Mouse (Mus musculus) megakaryocyte-erythroid progenitor cell, adult 5-6 weeks (primary cell): ENCODE data around the gene Cd209b. TPM values are rescaled to one million over a fixed set of nuclear protein-coding genes. Genes with fewer than 3 reads are reported as not detected.

ENCODE experiments used
- ATAC-seq: replicated peaks from 2 replicates; pipeline ENCODE4 v1.8.0; 2016; ENCODE audit warnings: mild to moderate bottlenecking, inconsistent platforms; ENCODE audit not compliant: severe bottlenecking, poor library complexity, low FRiP score, low TSS enrichment
- total RNA-seq, 2 experiments: library from RNA; stranded (forward) in 1 of 2; stranded (reverse) in 1 of 2; fragments of 200-1000, 215-1000 nt in 1 of 2; fragments of >200 nt in 1 of 2; fragmentation: Nextera tagmentation in 1 of 2; gene quantifications; 2 replicates each; pipeline ENCODE4 v1.2.3; 2014 to 2017

Cd209b gene
- total RNA-seq (2014; fragmentation: Nextera tagmentation) (not detected in 2 replicates), total RNA-seq (2017) (not detected in 2 replicates)

- ATAC-seq: no peak
These were observed at the start of gene Cd209b for GRCm38 (mm10) chr8:3926744-3927143. TSS of gene Cd209b (minus strand) at chr8:3926844.

DNA sequence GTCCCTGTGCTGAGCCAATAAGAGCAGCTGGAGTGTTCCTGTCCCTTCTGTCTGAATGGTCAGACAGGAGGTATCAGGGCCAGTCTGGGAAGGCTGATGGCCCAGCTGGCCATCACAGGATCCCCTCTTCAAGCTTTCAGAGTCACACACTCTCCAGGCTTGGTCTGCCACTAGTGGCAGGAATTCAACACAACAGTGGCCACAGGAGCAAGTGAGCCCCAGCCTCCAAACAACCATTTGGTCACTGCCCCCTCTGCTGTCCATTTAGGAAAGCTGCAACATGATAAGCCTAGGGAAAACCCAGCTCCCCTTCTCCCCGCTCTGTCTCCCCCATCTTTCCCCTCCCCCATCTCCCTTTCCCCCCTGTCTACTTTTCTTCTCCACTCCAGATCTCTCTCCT lies 29.4 kb upstream of the Cd209b start:
- ATAC-seq: peak; percentile 74; the same call in 1 of the 2 replicates

DNA sequence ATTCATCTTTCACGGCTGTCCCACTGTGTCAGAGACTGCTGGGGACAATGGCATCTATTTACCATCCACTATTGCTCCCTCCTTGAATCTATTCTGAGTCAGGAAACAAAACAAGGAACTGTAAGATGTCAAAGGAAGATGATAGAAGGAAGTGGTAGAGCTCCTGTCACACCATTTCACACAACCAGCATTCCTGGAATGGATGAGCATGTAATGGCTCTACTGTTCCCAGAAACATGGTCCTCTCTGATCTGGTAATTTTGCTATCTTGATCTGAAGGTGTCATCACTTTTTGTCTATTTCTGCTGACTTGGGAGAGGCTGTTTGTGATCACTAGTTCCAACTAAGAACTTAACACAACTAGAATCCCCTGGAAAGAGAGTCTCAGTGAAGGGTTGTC lies 28.0 kb upstream of the Cd209b start, which contains the start of gene Cd209c:
Gene Cd209c, minus strand, starts transcription at position 101 of the 400 bp plus-strand sequence.
- ATAC-seq: no peak

DNA sequence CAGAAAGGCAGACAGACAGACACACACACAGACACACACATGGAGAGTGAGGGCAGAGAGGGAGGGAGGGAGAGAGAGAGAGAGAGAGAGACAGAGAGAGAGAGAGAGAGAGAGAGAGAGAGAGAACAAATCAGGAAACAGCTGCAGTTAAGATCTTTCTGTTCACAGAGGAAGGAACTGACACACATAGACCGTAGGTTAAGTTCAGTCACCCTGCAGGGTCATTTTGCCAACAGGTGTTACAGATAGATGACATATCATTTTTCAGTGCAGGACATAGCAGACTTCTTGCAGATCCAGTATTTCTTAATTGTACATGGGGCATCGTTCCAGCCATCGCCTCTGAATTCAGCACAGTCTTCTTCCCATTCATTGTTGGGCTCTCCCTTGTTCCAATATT lies 13.4 kb upstream of the Cd209b start:
- no peak for ATAC-seq

DNA sequence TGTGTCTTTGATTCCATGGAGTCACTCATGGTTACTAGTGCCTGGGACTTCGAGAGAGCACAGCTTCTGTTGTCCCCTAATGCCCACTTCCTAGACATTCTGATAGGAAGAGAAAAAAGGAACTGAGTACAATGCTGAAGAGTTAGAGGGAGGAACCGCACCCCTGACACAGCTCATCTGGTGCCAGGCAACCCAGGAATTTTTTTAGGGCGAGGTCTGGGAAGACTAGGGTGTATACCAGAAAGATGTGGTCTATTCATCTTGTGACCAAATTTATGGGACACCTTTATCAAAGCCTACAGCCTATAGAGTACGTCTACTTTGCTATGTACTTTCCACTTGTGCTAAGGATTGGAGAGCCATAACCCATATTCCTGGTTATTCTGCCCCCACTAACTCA lies 48.2 kb downstream of the Cd209b start, which contains the start of gene Cd209d:
Gene Cd209d, minus strand, starts transcription at position 101 of the 400 bp plus-strand sequence.
- no peak for ATAC-seq

DNA sequence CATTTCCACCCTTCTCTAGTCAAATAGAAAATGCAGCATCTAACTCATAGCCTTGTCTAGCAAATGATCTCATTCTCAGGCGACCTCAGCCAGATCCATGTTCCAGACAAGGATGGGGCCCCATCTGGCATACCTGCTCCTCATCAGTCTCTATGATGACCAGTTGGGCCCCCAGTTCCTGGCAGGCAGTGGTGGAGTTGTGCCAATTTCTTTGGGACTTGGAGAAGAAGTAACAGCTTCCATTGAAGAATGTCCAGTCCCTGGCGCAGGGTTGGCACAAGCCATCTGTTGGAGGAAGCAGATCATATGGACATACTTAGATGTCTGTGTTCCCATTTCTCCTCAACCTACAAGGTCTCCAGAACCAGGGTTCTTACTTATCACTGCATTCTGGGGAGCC lies 50.5 kb downstream of the Cd209b start:
- ATAC-seq: no peak

Other genes starting within 250 kb of the Cd209b start
- gene Fcer2a, start 232.7 kb downstream of the Cd209b start, total RNA-seq (2014; fragmentation: Nextera tagmentation): not detected in 2 replicates
- 0.38 TPM in 1 of 2 replicates, not detected in the other for gene Fcer2a, start 232.7 kb downstream of the Cd209b start, total RNA-seq (2017)
- gene Clec4g, start 206.2 kb downstream of the Cd209b start, total RNA-seq (2014; fragmentation: Nextera tagmentation): not detected in 2 replicates
- gene Clec4g, start 206.2 kb downstream of the Cd209b start, total RNA-seq (2017): not detected in 2 replicates
- gene Cd209a, start 177.9 kb downstream of the Cd209b start, total RNA-seq (2014; fragmentation: Nextera tagmentation): not detected in 2 replicates
- gene Cd209a, start 177.9 kb downstream of the Cd209b start, total RNA-seq (2017): 0.19 TPM in 1 of 2 replicates, not detected in the other
- gene Cd209e, start 72.5 kb downstream of the Cd209b start, total RNA-seq (2014; fragmentation: Nextera tagmentation): not detected in 2 replicates
- not detected in 2 replicates for gene Cd209e, start 72.5 kb downstream of the Cd209b start, total RNA-seq (2017)
- not detected in 2 replicates for gene Cd209d, start 48.3 kb downstream of the Cd209b start, total RNA-seq (2014; fragmentation: Nextera tagmentation)
- gene Cd209d, start 48.3 kb downstream of the Cd209b start, total RNA-seq (2017): not detected in 2 replicates
- not detected in 2 replicates for gene Cd209c, start 27.9 kb upstream of the Cd209b start, total RNA-seq (2014; fragmentation: Nextera tagmentation)
- not detected in 2 replicates for gene Cd209c, start 27.9 kb upstream of the Cd209b start, total RNA-seq (2017)
- not detected in 2 replicates for gene Cd209f, start 179.0 kb upstream of the Cd209b start, total RNA-seq (2014; fragmentation: Nextera tagmentation)
- not detected in 2 replicates for gene Cd209f, start 179.0 kb upstream of the Cd209b start, total RNA-seq (2017)
- gene Cd209g, start 207.3 kb upstream of the Cd209b start, total RNA-seq (2014; fragmentation: Nextera tagmentation): not detected in 2 replicates
- gene Cd209g, start 207.3 kb upstream of the Cd209b start, total RNA-seq (2017): not detected in 2 replicates
- gene Evi5l, start 239.7 kb upstream of the Cd209b start, total RNA-seq (2014; fragmentation: Nextera tagmentation): 5.0 and 9.1 TPM in 2 replicates
- gene Evi5l, start 239.7 kb upstream of the Cd209b start, total RNA-seq (2017): 7.4 and 9.7 TPM in 2 replicates